Mouse (Mus musculus) MEL (cell line): ENCODE data around the gene Hoxa9.

Source experiments
- CTCF ChIP-seq, 3 experiments: IDR thresholded peaks in 2 of 3; conservative IDR thresholded peaks in 1 of 3; 2 replicates each; pipeline ENCODE4 v1.5.1; 2011 to 2012; ENCODE audit warnings: low read length in 3 of 3, low read depth in 2 of 3, mild to moderate bottlenecking in 2 of 3, improper control_type of control experiment in 1 of 3, inconsistent platforms in 1 of 3, mixed read lengths in 1 of 3, moderate library complexity in 1 of 3; ENCODE audit not compliant: control insufficient read depth in 1 of 3, insufficient read depth in 1 of 3, poor library complexity in 1 of 3, severe bottlenecking in 1 of 3
- EP300 ChIP-seq, 2 experiments: IDR thresholded peaks; 2 replicates each; pipeline ENCODE4 v1.6.1; 2011; ENCODE audit warnings: improper control_type of control experiment in 2 of 2, low read length in 2 of 2, low read depth in 1 of 2, mild to moderate bottlenecking in 1 of 2
- JUND ChIP-seq: IDR thresholded peaks from 2 replicates; pipeline ENCODE4 v1.6.1; 2011; ENCODE audit warnings: low read depth, mild to moderate bottlenecking, improper control_type of control experiment, low read length
- MAX ChIP-seq: IDR thresholded peaks from 2 replicates; pipeline ENCODE4 v1.6.1; 2011; ENCODE audit warnings: low read length, improper control_type of control experiment
- MYC ChIP-seq: IDR thresholded peaks from 2 replicates; pipeline ENCODE4 v1.6.1; 2011; ENCODE audit warnings: low read depth, mild to moderate bottlenecking, low read length, improper control_type of control experiment, moderate library complexity
- POLR2AphosphoS2 ChIP-seq: IDR thresholded peaks from 2 replicates; pipeline ENCODE4 v1.6.1; 2011; ENCODE audit warnings: low read length, improper control_type of control experiment
- SMC3 ChIP-seq: IDR thresholded peaks from 2 replicates; pipeline ENCODE4 v1.6.1; 2011; ENCODE audit warnings: low read depth, low read length, improper control_type of control experiment
- ZNF384 ChIP-seq: IDR thresholded peaks from 2 replicates; pipeline ENCODE4 v1.6.1; 2012; ENCODE audit warnings: low read depth, mild to moderate bottlenecking, inconsistent platforms, low read length, improper control_type of control experiment

DNA sequence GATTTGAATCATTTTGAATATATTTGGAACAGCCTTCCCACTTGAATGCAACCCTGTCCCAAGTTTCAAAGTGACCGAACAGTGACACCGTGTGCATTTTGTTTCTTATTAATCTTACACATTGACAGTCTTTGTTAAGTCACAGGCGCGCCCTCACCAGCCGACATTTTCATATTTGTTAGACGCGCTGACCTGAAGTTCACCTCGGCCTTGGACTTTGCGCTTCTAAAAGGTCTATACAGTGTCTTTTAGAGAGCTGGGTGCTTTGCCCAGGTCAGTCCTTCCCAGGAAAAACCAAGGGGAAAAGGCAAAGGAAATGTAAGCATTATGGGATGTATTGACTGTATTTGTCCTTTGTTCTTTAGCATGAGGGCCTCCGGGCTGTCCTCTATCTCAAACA is 36.2 kb downstream of the Hoxa9 start:
- TF ChIP-seq EP300 (IDR thresholded peaks at IDR 0.05; ENCODE audit: low read depth in 1 of 2, low read length in 2 of 2), result no peak
- no peak for TF ChIP-seq CTCF (IDR thresholded peaks at IDR 0.05 in 2 of 3, conservative IDR thresholded peaks at IDR 0.05 in 1 of 3; ENCODE audit: control insufficient read depth in 1 of 3, insufficient read depth in 1 of 3, low read depth in 2 of 3, low read length in 3 of 3, poor library complexity in 1 of 3, severe bottlenecking in 1 of 3)
- TF ChIP-seq ZNF384, result no peak
- no peak for TF ChIP-seq JUND
- no peak for TF ChIP-seq MAX
- no peak for TF ChIP-seq SMC3
- no peak for TF ChIP-seq MYC
- no peak for TF ChIP-seq POLR2AphosphoS2
